Mouse (Mus musculus) heart, embryonic 14.5 days (tissue): ENCODE measurements around the gene Slc10a3. TPM values are rescaled to one million over a fixed set of nuclear protein-coding genes. Genes with fewer than 3 reads are reported as not detected.

Source experiments
- ATAC-seq: fragments of 200-750 bp; cut with Nextera tagmentation; 2 replicates; pipeline ENCODE4 v1.8.0; 2017; ENCODE audit warnings: low read depth, moderate TSS enrichment; ENCODE audit not compliant: insufficient number of reproducible peaks, insufficient read depth, low FRiP score
- H3K27ac ChIP-seq, 2 experiments: fragments of 200-500 bp in 1 of 2; fragments of 300-500 bp in 1 of 2; sonication (generic) in 1 of 2; replicated peaks in 1 of 2; 2 replicates each; pipeline ENCODE4 v1.5.1; 2012 to 2014; ENCODE audit warnings: low read depth in 2 of 2, low read length in 2 of 2, control low read depth in 1 of 2, mild to moderate bottlenecking in 1 of 2, mixed read lengths in 1 of 2; ENCODE audit not compliant: control insufficient read depth in 1 of 2, insufficient read depth in 1 of 2
- H3K27me3 ChIP-seq: fragments of 300-500 bp; sonication (generic); 2 replicates; pipeline ENCODE4 v1.6.1; 2014; ENCODE audit warnings: mild to moderate bottlenecking, low read length, control low read depth; ENCODE audit not compliant: control insufficient read depth, insufficient read depth
- H3K36me3 ChIP-seq: fragments of 300-500 bp; sonication (generic); 2 replicates; pipeline ENCODE4 v1.6.1; 2014; ENCODE audit warnings: mild to moderate bottlenecking, control low read depth, low read length, mixed read lengths; ENCODE audit not compliant: control insufficient read depth, insufficient read depth
- H3K4me1 ChIP-seq, 2 experiments: fragments of 200-500 bp in 1 of 2; fragments of 300-500 bp in 1 of 2; sonication (generic) in 1 of 2; 2 replicates each; pipeline ENCODE4 v1.6.1; 2012 to 2014; ENCODE audit warnings: low read length in 2 of 2, control low read depth in 1 of 2, mixed read lengths in 1 of 2; ENCODE audit not compliant: control insufficient read depth in 2 of 2, insufficient read depth in 2 of 2
- H3K4me2 ChIP-seq: fragments of 300-500 bp; sonication (generic); 2 replicates; pipeline ENCODE4 v1.6.1; 2014; ENCODE audit warnings: mild to moderate bottlenecking, low read length
- H3K4me3 ChIP-seq, 2 experiments: fragments of 200-500 bp in 1 of 2; fragments of 300-500 bp in 1 of 2; sonication (generic) in 1 of 2; 2 replicates each; pipeline ENCODE4 v1.5.1; 2012 to 2014; ENCODE audit warnings: low read length in 2 of 2, mild to moderate bottlenecking in 2 of 2, control low read depth in 1 of 2, low read depth in 1 of 2, moderate library complexity in 1 of 2; ENCODE audit not compliant: control insufficient read depth in 1 of 2, insufficient read depth in 1 of 2
- H3K9ac ChIP-seq: fragments of 300-500 bp; sonication (generic); 2 replicates; pipeline ENCODE4 v1.6.1; 2014; ENCODE audit warnings: mild to moderate bottlenecking, low read length
- H3K9me3 ChIP-seq: fragments of 300-500 bp; sonication (generic); 2 replicates; pipeline ENCODE4 v1.6.1; 2016; ENCODE audit warnings: low read length, control low read depth; ENCODE audit not compliant: control insufficient read depth
- WGBS: fragments of 180-500 bp; shearing (Covaris S2); extraction: QIAGEN DNeasy Blood & Tissue Kit; methylation state at CpG from one replicate; pipeline ENCODE4 v1.1.7; 2014; 5-methylcytosine and 5-hydroxymethylcytosine counted together
- polyA plus RNA-seq: library from polyadenylated mRNA; unstranded; fragments of >200 nt; fragmentation: Nextera tagmentation; extraction: Ambion mirVana; gene quantifications from 2 replicates; pipeline ENCODE4 v1.2.1, GENCODE M21; 2014

The Slc10a3 gene
- 14.4 and 14.5 TPM in 2 replicates for polyA plus RNA-seq

GRCm38 (mm10) chrX:74372888-74373549, at the start of gene Slc10a3, which contains the start of gene Ubl4a:
Gene Slc10a3 (minus strand): TSS chrX:74373349.
Gene Ubl4a (minus strand): TSS chrX:74373218.
- Histone ChIP-seq H3K27me3 (no peaks in the 10 kb centered on the region), H3K4me1 (no peaks in the 10 kb centered on the region; a peak in 1 of 4 replicates), H3K27ac (no peak within 1 kb of the TSS; a peak in 1 of 4 replicates), H3K9me3 (no peaks in the 10 kb centered on the region), H3K36me3 (0 out of 2 replicates have a peak, but pooled peaks cover 11% of the 10 kb centered on the region), H3K9ac (peak within 1 kb of the TSS; percentile 70), H3K4me3 (peak within 1 kb of the TSS; percentile 48 to 60), H3K4me2 (peak within 1 kb of the TSS; percentile 70)
- peak; percentile 89 for ATAC-seq
- 25% methylated on average over 32 of the region's 32 CpGs for WGBS

- peak; percentile 26; the same call in 1 of the 2 replicates for ATAC-seq
- Histone ChIP-seq H3K9ac (no peak overlapping the region), H3K27ac (no peak overlapping the region), H3K36me3 (0 out of 2 replicates have a peak, but pooled peaks cover 6% of the 10 kb centered on the region), H3K27me3 (no peaks in the 10 kb centered on the region), H3K4me1 (no peaks in the 10 kb centered on the region), H3K9me3 (no peaks in the 10 kb centered on the region), H3K4me3 (no peak overlapping the region), H3K4me2 (no peak overlapping the region)
Measured at GRCm38 (mm10) chrX:74413377-74413776, 40.2 kb upstream of the Slc10a3 start.

GRCm38 (mm10) chrX:74408340-74408739, 35.2 kb upstream of the Slc10a3 start:
- WGBS = 37% methylated on average over 2 of the region's 2 CpGs
- Histone ChIP-seq H3K27ac (no peak overlapping the region), H3K4me2 (no peak overlapping the region), H3K36me3 (no peaks in the 10 kb centered on the region), H3K4me1 (no peaks in the 10 kb centered on the region), H3K9me3 (no peaks in the 10 kb centered on the region), H3K9ac (no peak overlapping the region), H3K4me3 (no peak overlapping the region), H3K27me3 (no peaks in the 10 kb centered on the region)
- ATAC-seq = no peak

- 74% methylated on average over 3 of the region's 3 CpGs for WGBS
- H3K9ac ChIP-seq = no peak overlapping the region
- H3K9me3 ChIP-seq = no peaks in the 10 kb centered on the region
- H3K27ac ChIP-seq = no peak overlapping the region
- no peak for ATAC-seq
- H3K4me3 ChIP-seq = no peak overlapping the region
- no peaks in the 10 kb centered on the region for H3K4me1 ChIP-seq
- H3K27me3 ChIP-seq = no peaks in the 10 kb centered on the region
- H3K4me2 ChIP-seq = no peak overlapping the region
- H3K36me3 ChIP-seq = no peaks in the 10 kb centered on the region
Measured at GRCm38 (mm10) chrX:74400136-74400535, 27.0 kb upstream of the Slc10a3 start.

GRCm38 (mm10) chrX:74392535-74393443, 19.6 kb upstream of the Slc10a3 start, which contains the start of the genes Fam3a and Ikbkg:
Gene Fam3a (minus strand): TSS chrX:74393272.
Gene Ikbkg (plus strand): TSS chrX:74393290.
- 16% methylated on average over 30 of the region's 30 CpGs for WGBS

GRCm38 (mm10) chrX:74388153-74388552, 15.0 kb upstream of the Slc10a3 start:
- H3K4me3 ChIP-seq = no peak overlapping the region
- ATAC-seq = no peak
- no peaks in the 10 kb centered on the region for H3K9me3 ChIP-seq
- peaks cover 24% of the 10 kb centered on the region for H3K36me3 ChIP-seq
- H3K4me2 ChIP-seq = no peak overlapping the region
- no peak overlapping the region for H3K27ac ChIP-seq
- no peak overlapping the region for H3K9ac ChIP-seq
- H3K27me3 ChIP-seq = no peaks in the 10 kb centered on the region
- peaks cover 0 to 5% of the 10 kb centered on the region in 2 experiments; a peak in 1 of 4 replicates for H3K4me1 ChIP-seq

More at GRCm38 (mm10) chrX:74392535-74393443, 19.6 kb upstream of the Slc10a3 start, which contains the start of the genes Fam3a and Ikbkg:
- Histone ChIP-seq H3K4me1 (peaks cover 0 to 5% of the 10 kb centered on the region in 2 experiments; a peak in 1 of 4 replicates), H3K27ac (peak within 1 kb of the TSS; percentile 71 to 87), H3K36me3 (no peaks in the 10 kb centered on the region), H3K27me3 (no peaks in the 10 kb centered on the region), H3K4me3 (peak within 1 kb of the TSS; percentile 54 to 55), H3K9ac (peak within 1 kb of the TSS; percentile 85), H3K4me2 (peak within 1 kb of the TSS; percentile 74), H3K9me3 (no peaks in the 10 kb centered on the region)
- ATAC-seq = peak; percentile 99

- 63% methylated on average over 2 of the region's 2 CpGs for WGBS
- peaks cover 24% of the 10 kb centered on the region for H3K36me3 ChIP-seq
Measured at GRCm38 (mm10) chrX:74384451-74384850, 11.3 kb upstream of the Slc10a3 start.

More at GRCm38 (mm10) chrX:74384451-74384850, 11.3 kb upstream of the Slc10a3 start:
- Histone ChIP-seq H3K4me1 (no peaks in the 10 kb centered on the region), H3K27me3 (no peaks in the 10 kb centered on the region), H3K9ac (no peak overlapping the region), H3K27ac (no peak overlapping the region), H3K4me3 (no peak overlapping the region), H3K9me3 (no peaks in the 10 kb centered on the region), H3K4me2 (no peak overlapping the region)
- ATAC-seq = no peak
